Mouse (Mus musculus) C2C12 (cell line): ENCODE measurements around the gene Heg1.

ENCODE experiments used
- CTCF ChIP-seq: IDR thresholded peaks from one replicate; pipeline ENCODE4 v1.5.1; 2011; ENCODE audit not compliant: control insufficient read depth, insufficient read depth, insufficient read length
- MYOD1 ChIP-seq: IDR thresholded peaks from one replicate; pipeline ENCODE4 v1.6.1; 2011; ENCODE audit warnings: low read depth; ENCODE audit not compliant: control insufficient read depth, insufficient read length
- MYOG ChIP-seq: IDR thresholded peaks from one replicate; pipeline ENCODE4 v1.6.1; 2011; ENCODE audit not compliant: control insufficient read depth, insufficient read length; ENCODE audit errors: extremely low read depth

DNA sequence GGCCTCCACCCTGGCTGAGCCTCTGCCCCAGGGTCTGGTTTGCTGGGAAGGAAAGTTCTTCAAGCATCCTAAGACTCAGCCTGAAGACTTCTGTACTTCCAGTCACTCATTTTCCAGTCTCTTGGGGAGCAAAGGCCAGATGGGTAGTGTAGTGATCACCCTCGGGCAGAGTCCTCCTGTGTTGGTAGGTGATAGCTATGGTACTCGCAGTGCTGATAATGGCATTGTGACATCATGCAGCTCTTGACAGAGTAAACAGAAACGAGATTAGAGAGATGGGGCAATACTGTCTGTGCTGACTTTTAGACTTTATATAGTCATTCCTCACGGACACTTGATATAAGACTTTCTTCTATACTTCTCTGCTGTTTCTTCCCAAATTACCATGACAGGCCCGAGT lies 88.6 kb downstream of the Heg1 start:
- TF ChIP-seq CTCF (no peak), MYOG (no peak), MYOD1 (no peak)
